Mouse (Mus musculus) splenic B cell, adult 2 months (primary cell): ENCODE measurements around the gene Hnf4a.

ENCODE experiments used
- DNase-seq: peaks from one replicate; pipeline ENCODE4 v3.0.0-alpha.2; 2011; ENCODE audit warnings: low read depth, low spot score
- H3K27me3 ChIP-seq: 2 replicates; pipeline ENCODE4 v1.6.1; 2012; ENCODE audit warnings: mild to moderate bottlenecking, low read length, moderate library complexity, mixed read lengths; ENCODE audit not compliant: control insufficient read depth, poor library complexity, insufficient read depth, severe bottlenecking
- H3K36me3 ChIP-seq: 2 replicates; pipeline ENCODE4 v1.6.1; 2012; ENCODE audit warnings: mild to moderate bottlenecking, low read length, moderate library complexity, mixed read lengths; ENCODE audit not compliant: control insufficient read depth, poor library complexity, insufficient read depth, severe bottlenecking

The Hnf4a gene

GRCm38 (mm10) chr2:163527497-163527896 lies 20.9 kb downstream of the Hnf4a start:
- DNase-seq = no peak
- no peaks in the 10 kb centered on the region for H3K27me3 ChIP-seq
- no peaks in the 10 kb centered on the region for H3K36me3 ChIP-seq

DNA sequence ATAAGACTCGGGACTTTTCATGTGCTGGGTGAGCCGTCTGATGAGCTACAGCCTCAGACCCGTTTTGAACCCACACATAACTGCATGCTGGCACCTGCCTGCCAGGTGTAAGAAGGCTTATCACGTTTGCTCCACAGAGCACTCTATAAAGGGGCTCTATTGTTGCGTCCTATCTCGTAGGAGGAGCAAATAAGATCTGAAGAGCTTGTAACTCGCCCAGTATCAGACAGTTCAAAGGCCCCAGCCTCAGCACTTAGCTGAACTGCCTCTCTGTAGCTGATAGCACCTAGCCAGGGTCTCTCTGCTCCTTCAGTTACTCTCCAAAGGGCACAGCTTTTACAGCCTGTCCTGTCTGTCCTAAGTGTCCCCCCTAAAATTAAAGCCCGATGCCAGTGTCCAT lies 23.8 kb downstream of the Hnf4a start:
- no peak for DNase-seq
- no peaks in the 10 kb centered on the region for H3K36me3 ChIP-seq
- no peaks in the 10 kb centered on the region for H3K27me3 ChIP-seq

GRCm38 (mm10) chr2:163531917-163532316 lies 25.3 kb downstream of the Hnf4a start:
- DNase-seq = peak; percentile 81
- Histone ChIP-seq H3K27me3 (no peaks in the 10 kb centered on the region), H3K36me3 (no peaks in the 10 kb centered on the region)

GRCm38 (mm10) chr2:163533226-163533625 lies 26.6 kb downstream of the Hnf4a start:
- H3K36me3 ChIP-seq = no peaks in the 10 kb centered on the region
- no peak for DNase-seq
- H3K27me3 ChIP-seq = no peaks in the 10 kb centered on the region

DNA sequence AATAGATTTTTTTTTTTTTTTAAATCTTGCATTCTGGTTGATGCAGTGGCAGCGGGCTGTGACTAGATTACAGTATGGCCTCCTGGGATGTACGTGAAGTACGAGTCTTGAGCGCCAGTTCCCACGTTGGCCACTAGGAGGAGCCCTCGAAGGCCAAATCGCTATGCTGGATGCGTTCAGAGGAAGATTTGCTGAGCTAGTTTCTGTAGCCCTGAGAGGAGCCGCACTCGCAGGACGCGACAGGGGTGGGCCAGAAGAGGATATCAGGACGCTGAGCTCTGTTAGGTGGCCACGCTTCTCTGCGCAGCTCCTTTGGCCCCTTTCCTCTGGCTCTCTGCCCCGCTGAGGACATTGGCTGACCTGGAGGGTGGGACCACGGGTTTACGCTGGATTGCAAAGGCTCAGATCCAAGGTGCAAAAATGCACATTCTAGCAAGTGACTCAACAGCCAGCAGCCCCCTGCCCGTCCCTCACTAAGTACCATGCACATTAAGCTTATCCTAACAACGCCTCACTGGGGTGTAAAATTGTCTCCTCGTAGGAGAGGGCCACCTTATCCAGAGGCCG lies 28.4 kb downstream of the Hnf4a start:
- H3K36me3 ChIP-seq = no peaks in the 10 kb centered on the region
- H3K27me3 ChIP-seq = no peaks in the 10 kb centered on the region
- DNase-seq = peak; percentile 89

- Histone ChIP-seq H3K27me3 (no peaks in the 10 kb centered on the region), H3K36me3 (no peaks in the 10 kb centered on the region)
- DNase-seq = no peak
These were observed 30.8 kb downstream of the Hnf4a start for GRCm38 (mm10) chr2:163537443-163537842.

- no peaks in the 10 kb centered on the region for H3K27me3 ChIP-seq
- DNase-seq = no peak
- no peaks in the 10 kb centered on the region for H3K36me3 ChIP-seq
These were observed 31.8 kb downstream of the Hnf4a start for GRCm38 (mm10) chr2:163538410-163538809.

DNA sequence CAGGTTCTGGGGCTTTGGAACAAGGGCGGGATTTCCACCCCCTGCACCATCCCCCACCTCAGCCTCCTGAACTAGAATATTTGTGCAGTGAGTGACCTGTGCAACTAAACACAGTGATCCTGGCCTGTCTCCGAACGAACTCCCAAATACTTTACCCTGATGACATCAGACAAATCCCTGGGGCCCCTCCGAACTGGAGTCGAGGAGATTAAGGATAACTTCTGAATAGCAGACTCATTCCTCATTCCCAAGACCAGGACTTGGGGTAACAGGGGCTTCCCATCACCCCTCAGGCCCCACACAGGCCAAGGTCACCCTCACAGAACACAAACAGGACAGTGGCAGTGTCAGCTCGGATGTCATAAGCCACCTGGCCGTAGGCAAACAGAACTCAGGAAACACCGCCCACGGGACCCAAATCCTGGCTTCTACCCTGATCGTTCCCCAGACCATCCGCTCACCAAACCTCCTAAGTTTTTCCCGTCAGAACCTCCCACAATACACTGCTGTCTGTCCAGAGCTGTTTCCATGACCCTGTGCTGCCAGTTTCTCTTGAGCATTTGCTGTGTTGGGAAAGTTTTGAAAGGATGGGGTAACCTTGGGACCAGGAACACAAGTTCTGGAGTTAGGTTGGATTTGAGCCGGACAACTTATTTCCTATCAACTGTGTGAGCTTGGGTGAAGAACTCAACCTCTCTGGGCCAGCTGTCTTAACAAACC lies 32.9 kb downstream of the Hnf4a start:
- DNase-seq = no peak
- Histone ChIP-seq H3K27me3 (no peaks in the 10 kb centered on the region), H3K36me3 (no peaks in the 10 kb centered on the region)

GRCm38 (mm10) chr2:163540231-163541117 lies 33.9 kb downstream of the Hnf4a start:
- DNase-seq = no peak
- no peaks in the 10 kb centered on the region for H3K36me3 ChIP-seq

DNA sequence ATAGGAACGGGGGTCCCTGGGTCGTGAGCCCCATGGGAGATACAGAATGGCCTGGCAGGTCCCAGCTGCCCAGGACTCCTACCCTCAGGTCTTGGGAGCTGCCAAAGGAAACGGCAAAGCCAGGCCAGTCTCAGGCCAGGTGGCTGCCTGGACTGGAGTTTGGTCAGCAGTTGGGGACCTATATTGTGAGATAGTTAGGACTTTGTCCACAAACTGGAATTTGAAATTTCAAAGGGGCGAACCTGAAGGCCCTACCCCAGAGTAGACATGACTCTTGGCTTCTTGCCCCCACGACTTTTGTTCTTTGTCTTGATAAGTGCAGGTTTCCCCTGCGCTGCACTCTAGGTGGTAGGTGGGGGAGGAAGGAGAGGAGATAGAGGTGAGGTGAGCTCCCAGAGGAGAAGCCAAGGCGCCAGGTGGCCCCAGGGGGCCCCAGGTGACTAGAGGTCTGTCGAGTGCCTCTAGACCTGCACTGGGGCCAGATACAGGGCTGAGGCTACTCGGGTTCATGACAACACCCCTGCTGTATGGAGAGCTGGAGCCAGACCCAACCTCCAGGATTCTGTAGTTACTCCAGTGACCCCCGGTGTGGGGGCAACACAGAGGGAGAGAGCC lies 35.1 kb downstream of the Hnf4a start:
- Histone ChIP-seq H3K27me3 (no peaks in the 10 kb centered on the region), H3K36me3 (no peaks in the 10 kb centered on the region)
- DNase-seq = no peak

More at GRCm38 (mm10) chr2:163540231-163541117, 33.9 kb downstream of the Hnf4a start:
- no peaks in the 10 kb centered on the region for H3K27me3 ChIP-seq

GRCm38 (mm10) chr2:163542674-163543073 lies 36.1 kb downstream of the Hnf4a start:
- H3K36me3 ChIP-seq = no peaks in the 10 kb centered on the region
- H3K27me3 ChIP-seq = no peaks in the 10 kb centered on the region
- no peak for DNase-seq

- Histone ChIP-seq H3K36me3 (no peaks in the 10 kb centered on the region), H3K27me3 (no peaks in the 10 kb centered on the region; the same call in 1 of the 2 replicates)
- no peak for DNase-seq
These were observed 40.2 kb downstream of the Hnf4a start for GRCm38 (mm10) chr2:163546623-163547318.

DNA sequence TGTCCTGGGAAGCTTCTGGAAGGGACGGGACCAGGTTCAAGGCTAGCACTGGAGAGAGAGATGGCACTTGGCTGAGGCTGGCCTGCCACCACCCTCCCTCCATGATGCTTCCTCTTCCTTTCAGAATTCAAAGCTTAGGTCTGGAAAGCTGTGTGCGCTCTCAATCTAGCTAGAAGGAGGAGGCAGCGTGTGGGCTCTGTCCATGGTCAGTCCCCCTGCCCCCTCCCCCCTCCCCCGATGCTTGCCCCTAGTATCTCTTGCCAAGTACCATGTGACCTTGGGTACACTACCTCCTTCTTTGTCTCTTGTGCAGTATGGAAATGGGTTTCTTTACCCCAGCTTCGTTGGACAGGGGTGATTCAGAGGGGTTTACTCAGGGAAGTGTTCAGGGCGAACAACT lies 42.2 kb downstream of the Hnf4a start:
- DNase-seq = no peak
- Histone ChIP-seq H3K36me3 (no peaks in the 10 kb centered on the region), H3K27me3 (no peaks in the 10 kb centered on the region; the same call in 1 of the 2 replicates)

GRCm38 (mm10) chr2:163549786-163550185 lies 43.2 kb downstream of the Hnf4a start:
- H3K27me3 ChIP-seq = no peaks in the 10 kb centered on the region; the same call in 1 of the 2 replicates
- no peak for DNase-seq
- H3K36me3 ChIP-seq = no peaks in the 10 kb centered on the region
